Mouse (Mus musculus) left cerebral cortex, postnatal 36 days (tissue): Measurements from ENCODE around the gene Smim27. TPM values are rescaled to one million over a fixed set of nuclear protein-coding genes. Genes with fewer than 3 reads are reported as not detected.

Source experiments
- DNase-seq, 2 experiments: peaks; one replicate each; pipeline ENCODE4 v3.0.0; 2021 to 2022; ENCODE audit warnings: low spot score in 2 of 2, mixed read lengths in 1 of 2
- intact Hi-C: fragments of 180-260 bp; cut with DNase I; formaldehyde crosslinking; loops from one replicate; pipeline ENCODE4 v1.15.1; 2025
- total RNA-seq, 2 experiments: library from RNA; stranded (reverse); gene quantifications; 2 replicates each; pipeline ENCODE4 v1.2.3; 2021

The Smim27 gene
- 10 to 100 TPM in 1 of 2 experiments, 1 to 10 TPM in 1; 9.8 to 15.1 TPM for total RNA-seq

DNA sequence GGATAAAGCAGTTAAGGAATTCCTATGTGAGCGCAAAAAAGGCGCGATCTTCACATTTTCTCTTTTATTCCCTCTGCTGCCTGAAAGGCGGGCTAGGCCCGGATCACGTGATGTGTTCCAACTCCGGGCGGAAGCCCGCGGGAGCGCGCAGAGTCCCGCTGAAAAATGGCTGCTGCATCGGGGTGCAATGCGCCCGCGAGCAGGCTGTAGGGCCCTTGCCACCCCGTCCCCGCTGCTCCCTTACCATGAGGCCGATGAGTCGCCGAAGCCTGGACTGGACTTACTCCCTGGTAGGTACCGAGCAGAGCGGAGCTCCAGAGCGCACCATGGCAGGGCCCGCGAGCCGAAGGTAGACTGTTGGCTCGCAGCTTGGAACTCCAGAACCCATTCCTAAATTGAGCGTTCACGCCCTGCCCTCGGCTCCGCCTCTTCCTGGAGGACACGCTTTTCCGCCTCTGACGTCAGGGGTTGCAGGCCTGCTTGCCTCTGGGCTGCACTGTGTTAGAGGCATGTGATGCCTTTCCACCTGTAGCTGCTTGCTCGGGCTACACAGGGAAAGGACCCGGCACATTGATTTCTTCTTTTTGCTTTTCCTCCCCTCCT lies at the start of gene Smim27, which contains the start of gene Topors:
Gene Smim27, plus strand, starts transcription at position 150 of the 603 bp plus-strand sequence.
Gene Topors, minus strand, starts transcription at position 421 of the 603 bp plus-strand sequence.
- DNase-seq, result peak; percentile 95 to 96
- intact Hi-C loops, result loop anchor here (1.0 kb wide), 1 partner anchor 10 kb away; the partner anchor contains the start of gene Ndufb6

DNA sequence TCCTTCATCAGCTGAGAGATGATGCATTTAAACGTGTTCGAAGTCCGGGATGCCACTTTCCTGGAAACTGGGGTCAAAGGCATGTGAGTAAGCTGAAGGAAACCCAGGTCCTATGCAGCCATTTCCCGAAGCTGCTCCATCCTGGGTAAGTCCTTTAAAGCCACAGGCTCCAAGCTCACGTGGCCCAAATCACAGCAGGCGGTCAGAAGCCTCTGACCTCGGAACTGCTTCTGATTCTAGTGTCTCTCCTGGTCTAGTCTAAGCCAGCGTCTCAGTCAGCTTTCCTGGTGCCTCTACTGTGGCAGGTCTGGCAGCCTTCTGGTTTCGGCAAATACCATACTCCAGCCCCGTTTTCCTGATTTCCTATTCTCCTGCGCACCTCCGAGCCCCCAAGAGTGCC lies 48.9 kb upstream of the Smim27 start:
- intact Hi-C loops, result no loop called here
- DNase-seq, result no peak

DNA sequence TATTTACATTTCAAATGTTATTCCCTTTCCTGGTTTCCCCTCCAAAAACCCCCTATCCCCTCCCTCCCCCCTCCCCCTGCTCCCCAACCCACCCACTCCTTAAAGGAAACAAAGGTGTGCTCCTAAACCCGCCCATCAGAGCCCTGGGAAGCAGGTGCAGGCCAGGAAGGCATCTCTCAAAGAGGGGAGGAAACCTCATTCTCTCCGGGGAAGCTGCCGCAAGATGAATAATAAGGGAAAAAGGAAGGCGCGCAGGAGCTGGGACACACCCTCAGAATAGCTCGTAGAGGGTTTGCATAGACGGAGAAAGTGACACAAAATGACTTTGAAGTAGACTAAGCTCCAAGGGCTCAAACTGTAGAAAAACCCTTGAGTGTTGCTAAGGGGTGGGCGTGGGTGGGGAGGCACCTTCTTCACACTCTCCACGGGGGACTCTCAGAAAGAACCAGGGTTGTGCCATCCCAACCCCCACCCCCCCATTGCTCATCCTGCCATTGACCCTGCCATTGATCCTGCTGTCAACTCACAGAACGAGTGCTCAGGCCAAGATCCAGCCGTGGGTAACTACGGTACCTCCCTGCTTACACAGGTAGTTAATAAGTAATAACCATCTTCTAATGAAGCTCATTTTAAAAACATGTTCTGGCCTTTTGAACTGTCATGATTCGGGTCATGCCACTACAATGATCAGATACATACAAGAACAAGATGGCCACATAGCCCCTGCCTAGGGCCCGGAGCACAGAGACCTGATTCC lies 48.2 kb upstream of the Smim27 start:
- intact Hi-C loops, result no loop called here
- no peak for DNase-seq

DNA sequence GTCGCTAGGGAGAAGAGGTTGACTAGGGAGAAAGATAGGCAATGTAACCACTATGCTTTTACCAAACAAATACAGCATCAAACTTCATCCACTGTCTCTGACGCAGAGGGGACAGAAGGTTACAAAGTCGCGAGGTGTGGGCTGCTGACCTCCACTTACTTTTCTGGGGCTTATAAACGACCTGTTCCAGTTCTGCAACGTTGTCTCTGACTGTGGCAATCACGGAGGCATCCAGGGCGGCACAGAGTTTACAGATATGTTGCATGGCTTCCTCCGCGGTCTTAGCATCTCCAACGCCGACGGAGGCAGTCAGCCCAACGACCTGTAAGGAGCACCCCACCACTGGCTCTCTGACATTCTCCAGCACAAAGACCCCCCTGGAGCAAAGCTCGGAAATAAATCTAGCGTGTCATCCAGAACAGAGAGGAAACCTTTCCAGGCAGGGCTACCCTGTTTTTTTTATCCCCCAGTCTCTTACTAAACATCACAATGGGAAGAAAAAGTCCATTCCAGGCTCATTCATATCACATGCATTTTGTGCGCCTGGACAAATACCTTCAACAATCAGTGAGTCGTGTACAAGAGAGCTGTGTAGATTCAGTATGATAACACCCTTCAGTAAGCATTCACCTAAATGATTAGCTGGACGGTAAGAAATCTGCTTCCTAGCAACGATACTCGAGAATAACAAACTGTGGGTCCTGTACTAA lies 47.3 kb upstream of the Smim27 start:
- intact Hi-C loops, result no loop called here
- no peak for DNase-seq

DNA sequence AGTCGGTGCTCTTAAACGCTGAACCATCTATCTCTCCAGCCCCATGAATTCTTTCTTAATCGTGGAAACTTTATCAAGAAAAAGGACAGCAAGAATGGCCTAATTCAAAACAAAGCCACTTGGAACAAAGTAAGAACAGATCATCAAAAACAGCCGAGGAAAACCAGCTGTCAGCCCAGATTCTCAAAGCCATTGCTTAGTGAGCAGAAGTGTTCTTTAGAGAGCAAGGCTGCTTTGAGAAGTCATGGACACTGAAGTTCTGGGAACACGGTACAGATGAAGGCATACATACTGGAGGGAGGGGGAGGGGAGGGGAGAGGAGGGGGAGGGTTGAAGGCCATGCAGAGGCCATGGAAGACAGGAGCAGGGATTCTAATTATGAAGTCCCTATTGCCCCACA lies 43.3 kb upstream of the Smim27 start:
- DNase-seq, result no peak
- intact Hi-C loops, result no loop called here

DNA sequence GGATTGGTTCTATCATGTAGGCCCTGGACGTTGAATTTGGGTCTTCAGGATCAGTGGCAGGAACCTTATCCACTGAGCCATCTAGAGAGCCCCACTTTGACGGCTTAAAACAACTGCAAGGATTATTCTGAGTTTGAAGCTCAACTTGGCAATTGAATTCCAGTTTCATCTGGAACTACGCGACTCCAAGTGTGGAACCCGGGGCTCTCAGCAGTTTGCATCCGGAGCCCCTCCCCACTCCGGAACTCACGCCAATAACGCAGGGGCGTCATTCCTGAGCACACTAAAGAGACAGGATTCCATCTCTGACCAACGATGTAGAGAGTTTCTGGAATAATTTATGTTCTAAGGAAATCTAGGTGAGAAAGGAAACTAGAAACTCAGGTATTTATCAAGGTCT lies 42.2 kb upstream of the Smim27 start:
- DNase-seq, result no peak
- intact Hi-C loops, result no loop called here

DNA sequence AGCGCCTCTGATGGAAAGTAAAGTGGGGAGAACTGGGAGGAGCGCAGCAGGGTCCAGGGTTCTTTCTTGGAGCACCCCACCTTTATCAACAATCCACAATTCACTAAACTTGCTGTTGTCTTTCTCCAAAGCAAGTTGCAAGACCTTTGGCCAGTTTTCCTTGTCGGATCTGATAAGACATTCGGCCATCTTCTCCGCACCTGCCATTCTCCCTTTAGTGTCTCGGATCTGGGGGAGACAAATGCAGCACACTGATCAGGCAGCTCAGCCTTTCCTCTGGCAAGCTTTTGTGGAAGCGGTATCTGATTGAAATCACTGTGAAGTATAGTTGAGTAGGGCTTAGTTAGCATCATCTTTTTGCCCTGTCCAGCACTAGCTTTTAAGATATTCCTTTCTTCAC lies 41.5 kb upstream of the Smim27 start:
- intact Hi-C loops, result no loop called here
- no peak for DNase-seq

DNA sequence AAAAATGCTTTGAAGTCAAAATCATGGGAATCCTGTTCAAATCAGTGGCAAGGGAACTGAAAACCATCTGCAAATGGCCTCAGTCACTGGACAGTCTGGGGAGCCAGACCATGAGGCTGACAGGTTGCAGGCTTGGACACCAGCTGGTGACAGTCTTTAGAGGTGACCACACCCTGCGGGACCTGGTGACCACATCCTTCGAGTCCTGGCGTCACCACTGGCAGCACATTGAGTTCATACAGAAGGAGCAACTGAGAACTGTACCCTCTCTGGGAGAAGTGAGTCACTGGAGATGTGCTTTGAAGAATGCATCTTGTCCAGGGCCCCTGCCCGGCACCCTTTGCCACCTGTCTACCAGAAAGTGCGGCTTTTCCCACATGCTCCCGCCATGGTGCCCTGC lies 39.7 kb upstream of the Smim27 start:
- DNase-seq, result no peak
- intact Hi-C loops, result no loop called here

DNA sequence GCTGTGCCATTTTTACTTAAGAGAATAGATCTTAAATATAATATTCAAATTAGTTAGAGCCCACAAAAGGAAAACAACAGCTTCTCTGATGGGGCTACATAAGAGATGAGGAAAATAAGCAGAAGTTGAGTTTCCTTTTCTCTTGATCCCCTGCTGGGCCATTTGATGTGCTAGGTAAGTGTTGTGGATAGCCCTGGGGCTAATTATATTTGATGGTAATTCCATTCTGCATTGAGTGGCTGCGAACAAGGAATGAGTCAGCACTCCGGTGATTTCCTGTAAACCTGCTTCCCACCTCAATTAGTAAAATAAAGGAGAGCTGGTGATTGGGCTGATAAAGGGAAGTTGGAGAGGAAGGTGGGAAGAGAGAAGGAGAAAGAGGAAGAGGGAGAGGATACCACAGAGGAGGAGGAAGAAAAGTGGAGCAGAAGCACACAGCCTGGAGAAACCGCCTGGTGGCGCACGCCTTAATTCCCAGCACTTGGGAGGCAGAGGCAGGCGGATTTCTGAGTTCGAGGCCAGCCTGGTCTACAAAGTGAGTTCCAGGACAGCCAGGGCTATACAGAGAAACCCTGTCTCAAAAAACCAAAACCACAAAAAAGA lies 36.2 kb upstream of the Smim27 start:
- no peak for DNase-seq
- intact Hi-C loops, result no loop called here

DNA sequence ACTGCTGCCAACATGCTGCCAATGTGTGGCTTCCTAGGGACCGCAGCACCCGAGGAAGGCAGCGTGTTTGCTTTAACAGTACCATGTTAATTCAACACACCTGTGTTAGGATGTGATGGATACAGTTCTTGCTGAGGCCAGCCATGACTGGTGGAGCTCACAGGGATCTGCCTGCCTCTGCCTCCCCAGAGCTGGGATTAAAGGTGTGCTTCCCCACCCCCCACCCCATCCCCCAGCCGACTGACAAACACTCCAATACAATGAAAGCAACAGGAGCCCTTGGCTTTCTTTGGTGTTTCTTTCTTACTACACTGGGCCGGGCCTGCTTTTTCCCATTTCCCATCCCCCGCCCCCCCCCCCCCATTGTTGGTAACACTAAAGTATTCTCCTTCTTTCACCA lies 35.1 kb upstream of the Smim27 start:
- intact Hi-C loops, result no loop called here
- no peak for DNase-seq

DNA sequence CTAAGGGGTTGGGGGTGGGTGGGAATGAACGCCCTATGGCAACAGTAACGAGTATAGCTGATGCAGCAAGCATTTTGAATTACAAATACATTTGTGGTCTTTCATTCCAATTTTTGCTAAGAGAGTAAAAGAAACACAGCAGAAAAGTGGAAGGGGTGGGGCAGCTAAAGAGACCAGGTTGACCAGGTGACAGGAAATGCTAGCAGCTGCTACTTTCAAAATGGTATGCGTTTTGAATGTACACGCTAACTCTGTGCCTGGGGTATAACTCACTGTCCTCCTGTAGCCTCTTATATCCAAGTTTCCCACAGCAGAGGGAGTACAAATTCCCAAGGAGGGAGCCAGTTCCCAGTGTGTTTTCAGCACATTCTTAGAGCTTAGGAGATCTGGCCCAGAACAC lies 32.5 kb upstream of the Smim27 start:
- DNase-seq, result no peak
- intact Hi-C loops, result no loop called here

DNA sequence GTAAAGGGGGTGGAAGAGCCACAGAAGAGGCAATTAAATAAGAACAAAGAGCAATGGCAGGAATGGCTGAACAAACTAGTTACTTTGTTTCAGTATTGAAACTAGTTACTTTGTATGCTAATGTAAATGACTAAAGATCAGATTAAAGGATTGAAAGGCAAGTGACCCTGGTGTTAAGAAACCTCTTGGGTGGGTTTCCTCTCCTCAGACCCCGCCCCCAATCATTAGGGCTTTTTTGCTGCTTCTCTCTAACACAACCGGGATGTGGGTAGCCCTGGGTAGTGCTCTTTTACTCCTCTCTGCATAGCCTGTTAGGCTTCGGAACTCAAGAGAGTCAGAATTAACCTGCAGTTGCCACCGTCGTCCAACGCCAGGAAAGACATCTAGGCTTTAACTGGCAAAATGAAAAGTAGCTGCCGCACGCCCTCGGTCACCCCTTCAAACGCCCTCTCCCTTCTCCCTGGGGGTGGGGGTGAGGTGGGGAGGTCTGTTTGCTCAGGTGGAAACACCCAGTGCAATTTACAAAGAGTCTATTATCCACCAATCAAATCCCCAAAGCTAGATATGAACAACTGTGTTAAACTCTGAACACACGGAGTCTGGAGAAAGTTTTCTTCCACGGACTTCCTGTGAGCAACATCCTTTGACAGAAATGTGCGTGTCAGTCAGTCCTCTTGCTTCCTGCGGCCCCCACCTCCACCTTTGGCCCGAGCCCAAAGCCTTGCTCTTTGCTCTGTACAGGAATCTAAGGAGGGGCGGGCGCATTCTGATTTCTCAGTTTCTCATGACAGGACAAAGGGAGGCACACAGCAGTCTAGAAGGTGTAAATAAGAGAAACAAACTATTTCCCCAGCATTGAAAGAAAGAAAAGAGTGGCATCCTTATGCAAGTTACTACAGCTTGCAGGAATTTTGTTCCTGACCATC lies 30.6 kb upstream of the Smim27 start:
- no peak for DNase-seq
- intact Hi-C loops, result no loop called here

DNA sequence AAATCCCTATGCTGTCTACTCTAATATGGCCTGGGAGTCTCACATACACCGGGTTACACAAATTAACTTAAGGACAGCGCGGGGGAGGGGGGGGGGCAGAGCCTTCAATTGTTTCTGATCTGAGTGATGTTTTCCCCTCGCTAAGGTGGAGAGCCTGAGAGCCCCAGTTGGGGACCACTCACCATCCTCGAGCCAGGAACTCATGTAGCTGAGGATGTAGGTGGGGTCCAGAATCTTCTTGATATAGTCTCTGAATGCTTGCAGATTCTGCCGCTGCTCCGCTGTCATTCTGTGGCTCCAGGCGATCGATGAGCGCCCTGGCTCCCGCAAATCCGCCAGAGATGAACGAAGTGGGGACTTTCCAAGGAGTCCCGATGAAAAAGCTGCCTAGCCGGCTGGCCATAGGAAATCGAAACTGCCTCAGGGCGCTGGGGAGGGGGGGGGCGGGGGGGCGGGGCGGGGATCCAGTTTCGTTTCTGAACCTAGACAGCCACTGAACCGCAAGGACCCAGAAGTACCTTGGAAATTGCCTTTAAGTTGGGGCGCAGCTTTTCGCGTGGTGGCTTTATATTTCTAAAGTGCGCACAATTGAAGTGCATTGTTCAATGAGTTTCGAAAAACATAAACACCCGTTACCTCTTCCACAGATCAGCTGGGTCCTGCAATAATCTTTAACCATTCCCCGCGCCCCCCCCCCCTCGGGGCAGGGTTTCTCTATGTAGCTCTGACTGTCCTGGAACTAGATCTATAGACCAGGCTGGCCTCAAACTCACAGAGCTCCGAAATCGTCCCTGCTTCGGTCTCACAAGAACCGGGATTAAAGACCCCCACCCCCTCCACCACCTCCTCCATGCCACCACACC lies 29.7 kb upstream of the Smim27 start, which contains the start of gene Ddx58:
Gene Ddx58, minus strand, starts transcription at position 420 of the 863 bp plus-strand sequence.
- no peak for DNase-seq
- intact Hi-C loops, result no loop called here

DNA sequence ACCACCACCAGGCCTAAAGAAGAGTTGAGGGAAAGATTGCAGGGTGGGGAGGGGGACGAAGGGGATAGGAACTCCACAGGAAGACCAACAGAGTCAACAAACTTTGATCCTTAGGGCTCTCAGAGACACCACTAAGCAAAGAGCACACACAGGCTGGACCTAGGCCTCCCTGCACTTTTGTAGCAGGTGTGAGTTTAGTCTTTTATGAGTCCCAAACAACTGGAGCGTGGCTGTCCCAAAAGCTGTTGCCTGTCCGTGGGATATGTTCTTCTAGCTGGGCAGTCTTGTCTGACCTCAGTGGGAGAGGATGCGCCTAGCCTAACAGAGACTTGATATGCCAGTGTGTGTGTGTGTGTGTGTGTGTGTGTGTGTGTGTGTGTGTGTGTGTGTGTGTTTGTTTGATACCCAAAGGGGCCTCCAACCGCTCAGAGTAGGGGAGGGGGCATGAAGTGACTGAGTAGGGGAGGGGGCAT lies 29.1 kb upstream of the Smim27 start:
- intact Hi-C loops, result no loop called here
- no peak for DNase-seq

DNA sequence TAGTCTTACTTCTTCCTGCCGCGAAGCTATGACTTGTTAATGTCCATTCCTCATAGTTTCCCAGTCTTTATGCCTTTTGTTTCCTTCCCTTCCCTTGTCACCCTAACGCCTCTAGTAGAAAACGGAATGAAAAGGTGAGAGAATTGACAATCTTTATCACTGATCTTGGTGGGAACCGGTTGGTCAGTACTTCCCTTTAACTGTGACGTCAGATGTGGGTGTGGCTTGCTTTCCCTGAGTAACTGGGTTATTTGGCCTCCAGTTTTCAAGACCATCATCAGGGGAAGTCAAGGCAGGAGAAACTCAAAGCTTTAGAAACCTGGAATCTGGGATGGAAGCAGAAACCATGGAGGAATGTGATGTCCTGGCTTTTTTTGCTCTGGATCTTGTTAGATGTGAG lies 27.5 kb upstream of the Smim27 start:
- intact Hi-C loops, result no loop called here
- no peak for DNase-seq

DNA sequence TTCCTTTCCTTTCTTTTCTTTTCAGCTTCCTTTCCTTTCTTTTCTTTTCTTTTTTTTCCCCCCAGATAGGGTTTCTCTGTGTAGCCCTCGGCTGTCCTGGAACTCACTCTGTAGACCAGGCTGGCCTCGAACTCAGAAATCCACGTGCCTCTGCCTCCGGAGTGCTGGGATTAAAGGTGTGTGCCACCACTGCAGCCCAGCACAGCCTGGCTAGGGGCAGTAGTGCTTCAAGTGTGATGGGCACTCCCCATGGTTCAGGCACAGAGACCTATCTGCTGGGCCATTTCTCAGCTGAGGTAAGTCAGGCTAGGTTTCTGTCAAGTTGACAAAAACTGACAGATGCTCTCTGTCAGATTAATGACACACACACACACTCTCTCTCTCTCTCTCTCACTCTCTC lies 26.4 kb upstream of the Smim27 start:
- intact Hi-C loops, result no loop called here

DNA sequence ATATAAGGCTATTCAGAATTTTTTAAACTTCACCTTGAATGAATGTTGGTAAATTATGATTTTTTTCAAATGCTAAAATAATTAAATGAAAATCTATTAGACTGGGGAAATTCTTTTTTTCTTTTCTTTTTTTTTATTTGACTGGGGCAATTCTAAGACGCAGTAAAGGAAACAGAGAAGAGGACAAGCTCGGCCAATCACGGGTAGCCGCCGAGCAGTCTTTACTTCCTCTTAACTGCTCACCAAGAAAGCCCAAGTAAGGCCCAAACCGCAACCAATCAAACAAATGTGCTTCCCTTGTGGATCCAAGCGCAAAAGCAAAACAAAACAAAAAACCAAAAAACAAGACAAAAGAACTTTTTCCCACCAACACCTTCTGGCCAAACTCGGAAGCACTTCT lies 25.3 kb upstream of the Smim27 start:
- no peak for DNase-seq
- intact Hi-C loops, result no loop called here

More for the DNA sequence above, 26.4 kb upstream of the Smim27 start:
- DNase-seq, result no peak

DNA sequence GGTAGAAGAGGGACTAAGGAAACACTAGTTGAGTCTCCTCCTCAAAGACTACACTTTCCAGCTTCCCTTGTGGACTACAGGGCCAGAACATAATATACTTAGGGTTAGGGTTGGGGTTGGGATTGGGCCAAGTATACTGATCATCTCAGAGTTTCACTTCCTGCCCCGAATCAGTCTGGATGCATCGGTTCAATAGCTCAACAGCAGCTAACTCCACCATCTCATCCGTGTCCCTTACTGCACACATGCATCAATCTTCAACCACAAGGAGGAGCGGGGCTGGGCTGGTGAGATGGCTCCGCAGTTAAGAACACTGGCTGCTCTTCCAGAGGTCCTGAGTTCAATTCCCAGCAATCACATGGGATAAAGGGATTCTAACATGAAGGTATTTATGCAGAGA lies 18.4 kb upstream of the Smim27 start:
- intact Hi-C loops, result no loop called here
- no peak for DNase-seq
